Mouse (Mus musculus) midbrain, embryonic 16.5 days (tissue): ENCODE measurements around the gene 1700019A02Rik. TPM values are rescaled to one million over a fixed set of nuclear protein-coding genes. Genes with fewer than 3 reads are reported as not detected.

Experiments used
- ATAC-seq: fragments of 200-750 bp; cut with Nextera tagmentation; 2 replicates; pipeline ENCODE4 v1.8.0; 2017; ENCODE audit warnings: moderate TSS enrichment
- H3K27ac ChIP-seq: fragments of 300-500 bp; sonication (generic); 2 replicates; pipeline ENCODE4 v1.5.1; 2014; ENCODE audit warnings: mild to moderate bottlenecking, low read length, mixed read lengths
- H3K27me3 ChIP-seq: fragments of 300-500 bp; sonication (generic); 2 replicates; pipeline ENCODE4 v1.6.1; 2014; ENCODE audit warnings: low read depth, low read length, mixed read lengths; ENCODE audit not compliant: control insufficient read depth, insufficient read depth
- H3K36me3 ChIP-seq: fragments of 300-500 bp; sonication (generic); 2 replicates; pipeline ENCODE4 v1.6.1; 2014; ENCODE audit warnings: mild to moderate bottlenecking, low read length, moderate library complexity, mixed read lengths; ENCODE audit not compliant: control insufficient read depth, insufficient read depth
- H3K4me1 ChIP-seq: fragments of 300-500 bp; sonication (generic); 2 replicates; pipeline ENCODE4 v1.6.1; 2014; ENCODE audit warnings: mild to moderate bottlenecking, low read length, mixed read lengths; ENCODE audit not compliant: control insufficient read depth, insufficient read depth
- H3K4me2 ChIP-seq: fragments of 300-500 bp; sonication (generic); 2 replicates; pipeline ENCODE4 v1.6.1; 2014; ENCODE audit warnings: mild to moderate bottlenecking, low read length, mixed read lengths
- H3K4me3 ChIP-seq: fragments of 300-500 bp; sonication (generic); 2 replicates; pipeline ENCODE4 v1.5.1; 2014; ENCODE audit warnings: low read depth, mild to moderate bottlenecking, low read length, moderate library complexity, mixed read lengths
- H3K9ac ChIP-seq: fragments of 300-500 bp; sonication (generic); 2 replicates; pipeline ENCODE4 v1.6.1; 2014; ENCODE audit warnings: low read depth, low read length, mixed read lengths
- H3K9me3 ChIP-seq: fragments of 300-500 bp; sonication (generic); replicated peaks from 2 replicates; pipeline ENCODE4 v1.6.1; 2014; ENCODE audit warnings: mild to moderate bottlenecking, low read length, mixed read lengths; ENCODE audit not compliant: control insufficient read depth, poor library complexity, severe bottlenecking
- WGBS: fragments of 180-500 bp; shearing (Covaris S2); extraction: QIAGEN DNeasy Blood & Tissue Kit; methylation state at CpG from one replicate; pipeline ENCODE4 v1.1.7; 2014; 5-methylcytosine and 5-hydroxymethylcytosine counted together
- polyA plus RNA-seq: library from polyadenylated mRNA; unstranded; fragments of >200 nt; fragmentation: Nextera tagmentation; extraction: Ambion mirVana; gene quantifications from 2 replicates; pipeline ENCODE4 v1.2.1, GENCODE M21; 2015

Gene 1700019A02Rik
- polyA plus RNA-seq, 1 experiment from 2014 or later = not detected

- no peak overlapping the region for H3K4me2 ChIP-seq
- H3K36me3 ChIP-seq = no peaks in the 10 kb centered on the region
- 74% methylated on average over 3 of the region's 3 CpGs for whole genome bisulfite sequencing
- no peak overlapping the region for H3K4me3 ChIP-seq
- no peak overlapping the region for H3K27ac ChIP-seq
- ATAC-seq = no peak
- H3K4me1 ChIP-seq = no peaks in the 10 kb centered on the region
- no peaks in the 10 kb centered on the region for H3K27me3 ChIP-seq
- no peak overlapping the region for H3K9ac ChIP-seq
- no peaks in the 10 kb centered on the region for H3K9me3 ChIP-seq
These were observed 2.2 kb upstream of the 1700019A02Rik start for GRCm38 (mm10) chr1:53189620-53190019.

- Histone ChIP-seq H3K27me3 (no peaks in the 10 kb centered on the region), H3K9me3 (no peaks in the 10 kb centered on the region), H3K9ac (no peak overlapping the region), H3K4me3 (no peak overlapping the region), H3K27ac (no peak overlapping the region), H3K4me2 (no peak overlapping the region), H3K36me3 (no peaks in the 10 kb centered on the region), H3K4me1 (no peaks in the 10 kb centered on the region)
- WGBS = 85% methylated on average over 3 of the region's 3 CpGs
- ATAC-seq = no peak
These were observed 1.1 kb downstream of the 1700019A02Rik start for GRCm38 (mm10) chr1:53186301-53186700.

GRCm38 (mm10) chr1:53157715-53158114 lies 29.7 kb downstream of the 1700019A02Rik start:
- ATAC-seq = no peak
- WGBS = 60% methylated on average over 6 of the region's 6 CpGs
- no peak overlapping the region for H3K27ac ChIP-seq
- no peak overlapping the region for H3K9ac ChIP-seq
- no peak overlapping the region for H3K4me3 ChIP-seq
- H3K36me3 ChIP-seq = no peaks in the 10 kb centered on the region
- H3K4me2 ChIP-seq = no peak overlapping the region
- H3K9me3 ChIP-seq = no peaks in the 10 kb centered on the region
- no peaks in the 10 kb centered on the region for H3K27me3 ChIP-seq
- no peaks in the 10 kb centered on the region for H3K4me1 ChIP-seq

- H3K36me3 ChIP-seq = no peaks in the 10 kb centered on the region
- H3K4me3 ChIP-seq = no peak overlapping the region
- no peak overlapping the region for H3K9ac ChIP-seq
- no peaks in the 10 kb centered on the region for H3K4me1 ChIP-seq
- 86% methylated on average over 2 of the region's 2 CpGs for WGBS
- H3K27ac ChIP-seq = no peak overlapping the region
- ATAC-seq = no peak
- no peak overlapping the region for H3K4me2 ChIP-seq
- no peaks in the 10 kb centered on the region for H3K27me3 ChIP-seq
- no peaks in the 10 kb centered on the region for H3K9me3 ChIP-seq
These were observed 64.4 kb downstream of the 1700019A02Rik start for GRCm38 (mm10) chr1:53123066-53123465.

- Histone ChIP-seq H3K4me3 (no peak overlapping the region), H3K4me2 (no peak overlapping the region), H3K27ac (no peak overlapping the region), H3K27me3 (no peaks in the 10 kb centered on the region), H3K9ac (no peak overlapping the region), H3K36me3 (no peaks in the 10 kb centered on the region), H3K4me1 (no peaks in the 10 kb centered on the region), H3K9me3 (no peaks in the 10 kb centered on the region)
- no peak for ATAC-seq
- 91% methylated on average over 1 of the region's 1 CpGs for WGBS
These were observed 76.9 kb downstream of the 1700019A02Rik start for GRCm38 (mm10) chr1:53110561-53110960.

Other genes starting within 250 kb of the 1700019A02Rik start
- 3.8 and 5.5 TPM in 2 replicates for gene 1700019D03Rik, start 167.5 kb downstream of the 1700019A02Rik start, polyA plus RNA-seq
- 0.18 and 0.25 TPM in 2 replicates for gene Mstn, start 126.0 kb downstream of the 1700019A02Rik start, polyA plus RNA-seq
- 9.3 and 11.8 TPM in 2 replicates for gene Pms1, start 109.4 kb upstream of the 1700019A02Rik start, polyA plus RNA-seq
- gene Ormdl1, start 109.5 kb upstream of the 1700019A02Rik start, polyA plus RNA-seq = 63.7 and 67.4 TPM in 2 replicates
- gene Gm28778, start 109.5 kb upstream of the 1700019A02Rik start, polyA plus RNA-seq = not detected in 2 replicates
- 17.7 and 20.9 TPM in 2 replicates for gene Osgepl1, start 126.0 kb upstream of the 1700019A02Rik start, polyA plus RNA-seq
- gene Asdurf, start 165.0 kb upstream of the 1700019A02Rik start, polyA plus RNA-seq = 11.4 TPM in 1 of 2 replicates, not detected in the other
- gene Gm28551, start 165.0 kb upstream of the 1700019A02Rik start, polyA plus RNA-seq = 2.4 and 2.5 TPM in 2 replicates
- 52.5 and 56.4 TPM in 2 replicates for gene Asnsd1, start 165.1 kb upstream of the 1700019A02Rik start, polyA plus RNA-seq